Mouse (Mus musculus): ENCODE measurements around the gene Vasp. TPM values are rescaled to one million over a fixed set of nuclear protein-coding genes. Genes with fewer than 3 reads are reported as not detected.
"Not testable (repeated sequence)": the region's sequence is repeated elsewhere in the genome, so short reads cannot be mapped to it uniquely, and the experiment has no call there.

The Vasp gene
- polyA plus RNA-seq, 1 experiment: 189 TPM

GRCm38 (mm10) chr7:19282385-19282784 lies 10.8 kb upstream of the Vasp start, which contains the start of gene Rtn2:
Gene Rtn2, plus strand, starts transcription at chr7:19282624.
- Histone ChIP-seq H3ac (ENCODE audit: control insufficient read depth, insufficient read length) (no peak within 1 kb of the TSS), H3K36me3 (ENCODE audit: control insufficient read depth, insufficient read depth) (no peaks in the 10 kb centered on the region), H3K79me2 (ENCODE audit: control insufficient read depth, insufficient read depth) (no peaks in the 10 kb centered on the region), H3K4me3 (peak within 1 kb of the TSS; percentile 7), H3K27me3 (ENCODE audit: control insufficient read depth, insufficient read depth, insufficient read length) (peaks cover 12% of the 10 kb centered on the region), H3K4me2 (ENCODE audit: low read depth) (peak within 1 kb of the TSS; percentile 69)
- TF ChIP-seq TCF3 (IDR thresholded peaks at IDR 0.05; ENCODE audit: insufficient read length, low read depth) (no peak), MYOD1 (IDR thresholded peaks at IDR 0.05; ENCODE audit: control insufficient read depth in 1 of 3, insufficient read length in 2 of 3, low read depth in 2 of 3) (no peak), E2F4 (IDR thresholded peaks at IDR 0.05; ENCODE audit: insufficient read depth) (no peak), CEBPB (IDR thresholded peaks at IDR 0.05; ENCODE audit: insufficient read depth, poor library complexity, severe bottlenecking) (no peak), MYOG (IDR thresholded peaks at IDR 0.05; ENCODE audit: control insufficient read depth in 1 of 3, insufficient read depth in 1 of 3, insufficient read length in 2 of 3, low read depth in 2 of 3) (no peak), REST (IDR thresholded peaks at IDR 0.05; ENCODE audit: insufficient read depth, insufficient read length) (no peak), POLR2A (IDR thresholded peaks at IDR 0.05; ENCODE audit: insufficient read length, low read depth) (no peak), MAX (IDR thresholded peaks at IDR 0.05; ENCODE audit: low read depth) (no peak), POLR2AphosphoS2 (IDR thresholded peaks at IDR 0.05; ENCODE audit: insufficient read length, low read depth) (no peak), USF1 (IDR thresholded peaks at IDR 0.05; ENCODE audit: low read depth) (no peak), TCF12 (IDR thresholded peaks at IDR 0.05; ENCODE audit: insufficient read depth, poor library complexity, severe bottlenecking) (no peak), SRF (IDR thresholded peaks at IDR 0.05; ENCODE audit: control insufficient read depth, insufficient read length, low read depth) (no peak)

DNA sequence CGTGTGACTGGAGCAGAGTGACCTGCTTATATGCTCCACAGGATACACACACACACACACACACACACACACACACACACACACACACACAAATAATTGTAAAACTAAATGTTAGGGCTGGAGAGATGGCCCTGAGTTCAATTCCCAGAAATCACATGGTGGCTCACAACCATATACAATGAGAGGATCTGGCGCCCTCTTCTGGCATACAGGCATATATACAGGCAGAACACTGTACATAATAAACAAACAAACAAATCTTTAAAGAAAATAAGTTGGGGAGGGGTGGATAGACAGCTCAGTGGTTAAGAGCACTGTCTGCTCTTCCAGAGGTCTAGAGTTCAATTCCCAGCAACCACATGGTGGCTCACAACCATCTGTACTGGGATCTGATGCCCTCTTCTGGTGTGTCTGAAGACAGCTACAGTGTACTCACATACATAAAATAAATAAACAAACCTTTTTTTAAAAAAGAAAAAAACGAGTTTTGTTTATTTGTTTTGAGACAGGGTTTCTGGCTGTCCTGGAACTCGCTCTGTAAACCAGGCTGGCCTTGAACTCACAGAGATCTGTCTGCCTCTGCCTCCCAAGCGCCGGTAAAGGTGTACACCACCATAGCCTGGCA lies 10.2 kb upstream of the Vasp start:
- not testable (repeated sequence) for H3K4me2 ChIP-seq (ENCODE audit: low read depth); H3K79me2 ChIP-seq (ENCODE audit: control insufficient read depth, insufficient read depth); H3K4me3 ChIP-seq; H3ac ChIP-seq (ENCODE audit: control insufficient read depth, insufficient read length); H3K36me3 ChIP-seq (ENCODE audit: control insufficient read depth, insufficient read depth)
- H3K27me3 ChIP-seq (ENCODE audit: control insufficient read depth, insufficient read depth, insufficient read length): peaks cover 12% of the 10 kb centered on the region
- TF ChIP-seq USF1 (IDR thresholded peaks at IDR 0.05; ENCODE audit: low read depth): peak; percentile 21

GRCm38 (mm10) chr7:19279581-19280114 lies 8.0 kb upstream of the Vasp start, which contains the start of gene Ppm1n:
Gene Ppm1n, minus strand, starts transcription at chr7:19280064.
- H3K79me2 ChIP-seq (ENCODE audit: control insufficient read depth, insufficient read depth): no peaks in the 10 kb centered on the region
- peak within 1 kb of the TSS; percentile 48 for H3K4me2 ChIP-seq (ENCODE audit: low read depth)
- no peaks in the 10 kb centered on the region for H3K36me3 ChIP-seq (ENCODE audit: control insufficient read depth, insufficient read depth)
- no peak within 1 kb of the TSS for H3K4me3 ChIP-seq
- TF ChIP-seq POLR2A (IDR thresholded peaks at IDR 0.05; ENCODE audit: insufficient read length, low read depth) (peak; percentile 28), E2F4 (IDR thresholded peaks at IDR 0.05; ENCODE audit: insufficient read depth) (no peak), TCF12 (IDR thresholded peaks at IDR 0.05; ENCODE audit: insufficient read depth, poor library complexity, severe bottlenecking) (no peak)
- H3K27me3 ChIP-seq (ENCODE audit: control insufficient read depth, insufficient read depth, insufficient read length): peaks cover 12% of the 10 kb centered on the region
- no peak within 1 kb of the TSS for H3ac ChIP-seq (ENCODE audit: control insufficient read depth, insufficient read length)

DNA sequence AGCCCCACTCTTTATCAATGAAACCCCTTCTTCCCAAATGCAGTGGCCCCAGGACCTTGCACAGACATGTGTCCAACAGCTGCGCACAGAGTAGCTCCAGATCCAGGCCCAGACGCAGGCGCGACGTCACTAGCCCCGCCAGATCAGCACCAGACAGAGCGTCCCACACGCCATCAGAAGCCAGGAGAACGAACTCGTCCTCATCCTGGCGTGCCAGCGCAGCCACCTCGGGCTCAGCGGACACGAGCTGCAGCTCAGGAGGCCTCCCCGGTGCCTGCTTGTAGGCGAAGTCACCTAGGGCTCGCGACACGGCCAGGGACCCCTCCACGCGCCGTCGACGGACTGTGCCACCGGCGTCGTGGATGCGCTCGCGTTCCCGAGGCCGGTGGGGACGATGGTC lies 7.4 kb upstream of the Vasp start:
- Histone ChIP-seq H3K27me3 (ENCODE audit: control insufficient read depth, insufficient read depth, insufficient read length) (peaks cover 12% of the 10 kb centered on the region), H3ac (ENCODE audit: control insufficient read depth, insufficient read length) (no peak overlapping the region), H3K79me2 (ENCODE audit: control insufficient read depth, insufficient read depth) (no peaks in the 10 kb centered on the region), H3K4me2 (ENCODE audit: low read depth) (peak overlapping the region; percentile 48), H3K36me3 (ENCODE audit: control insufficient read depth, insufficient read depth) (no peaks in the 10 kb centered on the region), H3K4me3 (no peak overlapping the region)
- TF ChIP-seq POLR2AphosphoS2 (IDR thresholded peaks at IDR 0.05; ENCODE audit: insufficient read length, low read depth): no peak
- TF ChIP-seq MYOG (IDR thresholded peaks at IDR 0.05; ENCODE audit: control insufficient read depth in 1 of 3, insufficient read depth in 1 of 3, insufficient read length in 2 of 3, low read depth in 2 of 3): peak in 1 of 3 experiments; percentile 12

DNA sequence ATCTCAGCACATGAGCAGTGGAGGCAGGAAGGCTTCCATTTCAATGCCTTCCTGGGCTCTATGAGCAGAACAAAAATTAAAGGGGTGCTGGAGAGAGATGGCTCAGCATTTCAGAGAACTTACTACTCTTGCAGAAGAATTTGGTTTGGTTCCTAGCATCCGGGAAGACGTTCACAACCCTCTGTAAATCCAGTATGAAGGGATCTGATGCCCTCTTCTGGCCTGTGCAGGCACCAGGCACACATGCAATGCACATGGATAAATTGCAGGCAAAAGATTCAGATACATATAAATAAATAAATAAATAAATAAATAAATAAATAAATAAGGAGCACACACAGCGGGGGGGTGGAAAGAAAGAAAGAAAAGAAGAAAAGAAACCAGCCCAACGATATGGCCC lies 4.6 kb upstream of the Vasp start:
- Histone ChIP-seq H3K4me2 (ENCODE audit: low read depth) (no peak overlapping the region), H3K27me3 (ENCODE audit: control insufficient read depth, insufficient read depth, insufficient read length) (peaks cover 12% of the 10 kb centered on the region), H3K36me3 (ENCODE audit: control insufficient read depth, insufficient read depth) (no peaks in the 10 kb centered on the region), H3K4me3 (no peak overlapping the region), H3ac (ENCODE audit: control insufficient read depth, insufficient read length) (no peak overlapping the region), H3K79me2 (ENCODE audit: control insufficient read depth, insufficient read depth) (peaks cover under 1% of the 10 kb centered on the region)
- TF ChIP-seq TCF12 (IDR thresholded peaks at IDR 0.05; ENCODE audit: insufficient read depth, poor library complexity, severe bottlenecking) (no peak), REST (IDR thresholded peaks at IDR 0.05; ENCODE audit: insufficient read depth, insufficient read length) (no peak), USF1 (IDR thresholded peaks at IDR 0.05; ENCODE audit: low read depth) (no peak), MAX (IDR thresholded peaks at IDR 0.05; ENCODE audit: low read depth) (no peak), POLR2AphosphoS2 (IDR thresholded peaks at IDR 0.05; ENCODE audit: insufficient read length, low read depth) (no peak), MYOG (IDR thresholded peaks at IDR 0.05; ENCODE audit: control insufficient read depth in 1 of 3, insufficient read depth in 1 of 3, insufficient read length in 2 of 3, low read depth in 2 of 3) (no peak), E2F4 (IDR thresholded peaks at IDR 0.05; ENCODE audit: insufficient read depth) (no peak), TCF3 (IDR thresholded peaks at IDR 0.05; ENCODE audit: insufficient read length, low read depth) (no peak), SRF (IDR thresholded peaks at IDR 0.05; ENCODE audit: control insufficient read depth, insufficient read length, low read depth) (no peak), MYOD1 (IDR thresholded peaks at IDR 0.05; ENCODE audit: control insufficient read depth in 1 of 3, insufficient read length in 2 of 3, low read depth in 2 of 3) (no peak), POLR2A (IDR thresholded peaks at IDR 0.05; ENCODE audit: insufficient read length, low read depth) (no peak), CEBPB (IDR thresholded peaks at IDR 0.05; ENCODE audit: insufficient read depth, poor library complexity, severe bottlenecking) (no peak)

Data from myocyte (in vitro differentiated cells).